Mouse (Mus musculus) cerebellum, adult 18-20 months (tissue): Measurements from ENCODE around the gene Zc3h8.

Experiments
- DNase-seq, 2 experiments: peaks; one replicate each; pipeline ENCODE4 v3.0.0; 2021

The Zc3h8 gene

DNA sequence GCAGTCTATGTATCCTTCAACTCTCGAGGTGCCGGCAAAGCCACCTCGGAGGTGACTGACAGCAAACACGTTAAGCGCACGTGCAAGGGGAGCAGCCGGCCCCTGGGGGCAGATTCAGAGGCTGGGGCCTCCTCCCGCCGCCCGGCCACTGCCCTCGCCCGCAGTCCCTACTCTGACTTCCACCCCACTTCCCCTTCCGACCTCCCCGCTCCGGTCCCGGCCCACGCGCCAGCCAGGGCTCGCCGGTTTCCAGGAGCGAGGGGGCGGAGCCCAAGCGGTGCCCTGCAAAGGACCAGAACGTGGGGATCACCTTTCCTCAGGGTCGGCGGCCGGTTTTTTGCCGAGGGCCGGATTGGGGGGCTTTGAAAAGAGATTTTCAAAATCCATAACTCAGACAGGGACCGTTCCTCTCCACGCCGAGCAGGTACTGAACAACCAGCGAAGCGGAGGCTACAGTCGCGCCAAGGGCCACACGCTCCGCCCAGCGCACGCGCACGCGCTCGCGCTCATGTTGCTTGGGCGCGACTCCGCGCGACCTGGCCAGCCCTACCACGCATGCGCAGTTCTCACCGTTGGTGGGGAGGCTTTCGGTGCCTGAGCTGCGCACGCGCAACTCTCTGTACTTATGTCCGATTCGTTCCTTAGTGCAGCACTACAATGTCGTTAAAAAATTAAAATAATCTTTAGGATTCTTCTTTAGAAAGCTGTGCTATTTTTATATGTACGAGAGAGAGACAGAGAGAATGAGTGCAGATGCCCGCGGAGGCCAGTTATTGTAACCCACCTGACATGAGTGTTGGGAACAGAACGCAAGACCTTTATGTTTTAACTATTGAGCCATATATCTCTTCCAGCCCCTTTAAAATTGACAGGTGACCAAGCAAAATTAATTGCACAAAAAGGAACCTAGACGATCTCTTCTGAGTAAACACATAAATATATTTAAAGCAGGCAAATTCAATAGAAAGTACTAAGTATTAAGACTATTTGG is at the start of gene Zc3h8:
Zc3h8 (minus strand) TSS at position 540 of the 991 bp plus-strand sequence.
- peak; percentile 97 to 98 for DNase-seq

DNA sequence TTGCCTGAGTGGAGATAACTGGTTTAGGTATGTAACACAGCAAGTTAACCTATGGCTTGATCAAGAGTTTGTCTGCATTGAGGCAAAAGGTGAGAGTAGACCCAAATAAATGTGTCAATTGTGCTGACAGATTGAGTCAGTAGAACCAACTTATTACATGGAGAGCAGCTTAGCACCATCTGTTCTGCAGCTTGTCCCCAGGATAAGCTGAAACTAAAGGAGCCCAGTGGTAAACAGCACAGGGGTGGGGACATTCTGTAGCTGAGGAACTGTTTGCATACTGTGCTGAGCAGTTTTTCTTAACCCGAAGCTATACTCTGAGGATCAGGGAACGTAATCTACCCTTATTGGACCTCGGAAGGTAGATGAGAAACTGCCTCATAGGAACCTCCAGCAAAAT is 40.9 kb upstream of the Zc3h8 start:
- peak; percentile 24 to 36 for DNase-seq

- no peak for DNase-seq
Observed at GRCm38 (mm10) chr2:128975572-128975971, 31.7 kb upstream of the Zc3h8 start.

DNA sequence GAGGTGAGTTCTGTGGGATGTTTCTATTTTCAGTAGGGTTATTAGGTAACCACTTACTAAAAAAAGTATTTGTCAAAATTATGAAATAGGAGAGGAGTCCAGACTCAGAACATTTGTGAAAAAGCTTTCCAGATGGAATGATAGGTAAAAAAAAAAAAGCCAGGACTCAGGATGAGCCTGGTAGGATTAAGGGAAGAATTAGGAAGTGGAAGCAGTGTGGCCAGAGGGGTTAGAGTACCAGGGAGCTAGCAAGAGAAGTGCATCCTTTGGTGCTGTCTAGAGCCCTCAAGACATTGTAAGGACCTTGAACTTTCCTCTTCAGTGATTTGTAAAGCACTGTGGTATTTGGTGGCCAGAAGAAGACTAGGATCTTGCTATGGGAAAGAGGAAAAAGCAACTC is 28.4 kb upstream of the Zc3h8 start:
- no peak for DNase-seq

GRCm38 (mm10) chr2:128968475-128969083 is 24.7 kb upstream of the Zc3h8 start:
- DNase-seq: no peak

- DNase-seq: peak; percentile 80 to 84
Observed at GRCm38 (mm10) chr2:128967661-128968441, 24.0 kb upstream of the Zc3h8 start, which contains the start of gene Gm10762. TSS of gene Gm10762 (minus strand) at chr2:128967725.

GRCm38 (mm10) chr2:128966641-128967580 is 23.0 kb upstream of the Zc3h8 start, which contains the start of gene Zc3h6:
TSS of gene Zc3h6 (plus strand) at chr2:128967402.
- DNase-seq: peak; percentile 98 to 100

DNA sequence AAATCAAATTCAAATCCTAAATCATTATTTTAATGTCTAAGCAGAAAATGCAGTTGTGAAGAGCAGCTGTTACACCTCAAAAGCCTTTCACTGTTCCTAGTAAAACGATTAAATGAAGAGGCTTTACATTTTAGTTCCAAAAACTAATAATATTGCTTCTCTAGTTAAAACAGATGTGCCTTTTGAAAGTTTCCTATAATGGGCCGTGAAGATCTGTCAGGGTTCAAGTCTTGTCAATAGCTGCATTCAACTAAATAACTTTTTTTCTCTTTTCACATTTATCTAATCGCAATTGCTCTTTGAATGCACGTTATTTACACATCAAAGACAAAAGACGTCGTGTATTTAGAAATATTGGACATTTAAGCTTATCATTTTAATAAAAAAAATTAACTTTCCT is 22.4 kb upstream of the Zc3h8 start:
- no peak for DNase-seq

- no peak for DNase-seq
Observed at GRCm38 (mm10) chr2:128965505-128966105, 21.7 kb upstream of the Zc3h8 start.

DNA sequence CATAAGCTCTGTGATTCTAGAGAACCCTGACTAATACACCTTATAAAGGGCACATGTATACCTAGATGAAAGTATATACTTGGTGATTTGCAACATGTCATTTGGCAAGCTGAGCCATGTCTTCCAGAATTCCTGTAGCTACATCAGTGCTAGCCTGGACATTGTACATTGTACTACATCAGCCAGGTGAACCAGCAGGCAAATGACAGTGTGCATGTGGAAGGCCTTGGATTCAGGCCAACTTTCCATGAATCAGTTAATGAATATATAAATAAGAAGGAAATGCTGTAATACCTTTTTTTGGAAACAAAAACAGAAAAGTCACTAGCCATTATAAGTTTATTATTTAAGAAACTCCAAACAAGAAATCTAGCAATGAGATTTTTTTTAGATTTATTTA is 10.3 kb upstream of the Zc3h8 start:
- no peak for DNase-seq

- peak; percentile 34 to 35 for DNase-seq
Observed at GRCm38 (mm10) chr2:128947962-128948588, 4.2 kb upstream of the Zc3h8 start.

- no peak for DNase-seq
Observed at GRCm38 (mm10) chr2:128936256-128936655, 7.6 kb downstream of the Zc3h8 start.

DNA sequence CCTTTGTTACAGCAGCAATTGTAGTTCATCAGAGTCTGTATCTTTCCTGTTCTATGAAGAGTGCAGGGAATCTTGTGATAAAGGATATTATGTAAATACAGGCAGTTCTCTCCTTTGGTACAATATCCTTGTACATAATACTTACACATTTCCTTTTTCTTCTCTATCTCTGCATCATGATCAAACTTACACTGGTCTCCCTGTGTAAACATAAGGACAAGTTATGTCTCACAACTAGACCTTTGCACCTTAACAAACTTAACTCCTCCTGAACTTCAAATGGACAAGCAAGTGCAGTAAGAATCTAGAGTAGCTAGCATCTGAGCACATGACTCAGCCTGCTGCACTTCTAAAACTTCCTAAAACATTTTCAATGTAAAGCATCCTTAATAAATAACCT is 13.2 kb downstream of the Zc3h8 start:
- no peak for DNase-seq

DNA sequence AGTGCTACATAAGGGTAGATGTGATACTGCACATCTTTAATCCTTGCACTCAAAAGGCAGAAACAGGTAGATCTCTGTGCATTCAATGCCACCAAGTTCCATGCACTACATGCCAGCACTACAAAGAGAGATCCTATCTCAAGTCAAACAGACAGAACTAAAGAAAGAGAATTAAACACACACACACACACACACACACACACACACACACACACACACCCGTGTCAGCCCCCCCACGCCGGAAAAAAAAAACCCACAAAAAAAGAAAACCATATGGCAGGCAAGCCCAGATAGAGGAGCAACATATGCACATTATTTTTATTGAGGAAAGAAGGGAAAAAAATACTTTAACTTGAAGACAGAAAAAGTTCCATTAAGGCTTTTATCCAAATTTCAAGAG is 15.4 kb downstream of the Zc3h8 start:
- no peak for DNase-seq

GRCm38 (mm10) chr2:128924799-128925198 is 19.1 kb downstream of the Zc3h8 start:
- no peak for DNase-seq

- DNase-seq: no peak
Observed at GRCm38 (mm10) chr2:128916528-128916927, 27.3 kb downstream of the Zc3h8 start.

- DNase-seq: no peak
Observed at GRCm38 (mm10) chr2:128914978-128915377, 28.9 kb downstream of the Zc3h8 start.

- no peak for DNase-seq
Observed at GRCm38 (mm10) chr2:128903661-128904060, 40.2 kb downstream of the Zc3h8 start.

- no peak for DNase-seq
Observed at GRCm38 (mm10) chr2:128902843-128903242, 41.0 kb downstream of the Zc3h8 start.

DNA sequence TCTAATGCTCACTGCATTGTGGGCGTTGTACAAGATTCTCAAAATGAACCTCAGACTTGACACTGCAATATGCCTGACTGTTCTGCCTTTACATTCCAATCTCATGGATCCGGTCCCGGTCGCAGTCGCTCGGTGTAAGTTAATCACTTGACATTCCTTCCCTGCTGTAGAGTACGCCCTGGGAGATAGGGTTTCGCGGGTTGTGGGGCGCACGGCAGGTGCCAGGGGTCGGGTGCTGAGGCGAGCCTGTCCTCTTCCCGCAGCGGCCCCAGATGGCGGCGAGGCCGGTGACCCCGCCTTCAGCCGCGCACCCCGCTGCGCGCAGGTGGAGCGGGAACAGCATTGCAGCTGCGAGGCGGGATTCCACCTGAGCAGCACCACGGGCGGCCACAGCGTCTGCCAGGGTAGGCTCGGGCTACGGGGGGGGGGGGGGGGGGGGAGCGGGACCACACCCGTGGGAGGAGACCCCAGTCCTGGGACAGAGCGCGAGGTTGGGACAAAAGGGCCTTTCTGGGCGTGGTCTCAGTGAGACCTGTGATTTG is 51.6 kb downstream of the Zc3h8 start:
- DNase-seq: peak; percentile 45 to 59
